Mouse (Mus musculus) hindbrain, embryonic 10.5 days (tissue): Measurements from ENCODE around the gene Kcnh1. TPM values are rescaled to one million over a fixed set of nuclear protein-coding genes. Genes with fewer than 3 reads are reported as not detected.

ENCODE experiments used
- DNase-seq: peaks from one replicate; pipeline ENCODE4 v3.0.0-alpha.2; 2017; ENCODE audit warnings: low spot score
- H3K27ac ChIP-seq: fragments of 300-500 bp; sonication (generic); 2 replicates; pipeline ENCODE4 v1.5.1; 2016; ENCODE audit warnings: mild to moderate bottlenecking, moderate library complexity
- H3K27me3 ChIP-seq: fragments of 300-500 bp; sonication (generic); 2 replicates; pipeline ENCODE4 v1.6.1; 2016; ENCODE audit warnings: mild to moderate bottlenecking; ENCODE audit not compliant: poor library complexity, insufficient read depth, severe bottlenecking
- H3K36me3 ChIP-seq: fragments of 300-500 bp; sonication (generic); 2 replicates; pipeline ENCODE4 v1.6.1; 2016; ENCODE audit warnings: mild to moderate bottlenecking, moderate library complexity
- H3K4me1 ChIP-seq: fragments of 300-500 bp; sonication (generic); replicated peaks from 2 replicates; pipeline ENCODE4 v1.6.1; 2016; ENCODE audit warnings: mild to moderate bottlenecking
- H3K4me3 ChIP-seq: fragments of 300-500 bp; sonication (generic); 2 replicates; pipeline ENCODE4 v1.5.1; 2016; ENCODE audit warnings: mild to moderate bottlenecking, moderate library complexity
- H3K9me3 ChIP-seq: fragments of 300-500 bp; sonication (generic); 2 replicates; pipeline ENCODE4 v1.6.1; 2016; ENCODE audit warnings: mild to moderate bottlenecking, moderate library complexity
- WGBS: fragments of 180-500 bp; shearing (Covaris S2); methylation state at CpG from one replicate; pipeline ENCODE4 v1.1.7; 2016; 5-methylcytosine and 5-hydroxymethylcytosine counted together
- polyA plus RNA-seq: library from polyadenylated mRNA; unstranded; fragments of >200 nt; fragmentation: Nextera tagmentation; extraction: Ambion mirVana; gene quantifications from 2 replicates; pipeline ENCODE4 v1.2.1, GENCODE M21; 2016

The Kcnh1 gene
- polyA plus RNA-seq, 1 experiment from 2014 or later: 0.84 TPM

DNA sequence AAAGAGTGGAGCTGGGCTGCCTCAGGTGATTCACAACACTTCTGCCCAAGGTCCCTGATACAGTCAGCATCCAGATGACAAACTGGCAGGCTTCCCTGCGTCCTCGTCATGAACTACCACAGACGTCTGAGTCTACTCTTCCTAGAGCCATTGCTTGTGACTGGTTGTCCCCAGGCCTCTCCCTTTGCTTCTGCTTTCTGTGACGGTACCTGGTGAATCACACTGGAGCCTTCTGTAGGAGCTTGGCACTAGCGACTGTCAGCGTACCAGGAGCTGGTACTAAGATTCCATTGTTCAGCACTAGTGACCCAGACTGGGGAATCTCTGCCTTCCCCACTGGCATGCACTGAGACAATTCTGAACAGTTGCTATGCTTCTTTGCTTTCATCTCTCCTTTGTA, 282.6 kb downstream of the Kcnh1 start:
- Histone ChIP-seq H3K4me1 (no peaks in the 10 kb centered on the region), H3K27me3 (no peaks in the 10 kb centered on the region), H3K36me3 (no peaks in the 10 kb centered on the region), H3K27ac (no peak overlapping the region), H3K9me3 (no peaks in the 10 kb centered on the region), H3K4me3 (no peak overlapping the region)
- 90% methylated on average over 6 of the region's 6 CpGs for WGBS
- DNase-seq: no peak

- Histone ChIP-seq H3K4me3 (no peak overlapping the region), H3K4me1 (no peaks in the 10 kb centered on the region), H3K36me3 (no peaks in the 10 kb centered on the region), H3K27me3 (no peaks in the 10 kb centered on the region), H3K27ac (no peak overlapping the region), H3K9me3 (no peaks in the 10 kb centered on the region)
- WGBS: 79% methylated on average over 7 of the region's 7 CpGs
- DNase-seq: no peak
Measured at GRCm38 (mm10) chr1:192476704-192477103, 286.1 kb downstream of the Kcnh1 start.

- no peaks in the 10 kb centered on the region for H3K36me3 ChIP-seq
- H3K4me1 ChIP-seq: no peaks in the 10 kb centered on the region
- 84% methylated on average over 6 of the region's 6 CpGs for WGBS
- H3K27me3 ChIP-seq: no peaks in the 10 kb centered on the region
- no peaks in the 10 kb centered on the region for H3K9me3 ChIP-seq
- no peak overlapping the region for H3K27ac ChIP-seq
- DNase-seq: no peak
- H3K4me3 ChIP-seq: no peak overlapping the region
Measured at GRCm38 (mm10) chr1:192477556-192477955, 287.0 kb downstream of the Kcnh1 start.

DNA sequence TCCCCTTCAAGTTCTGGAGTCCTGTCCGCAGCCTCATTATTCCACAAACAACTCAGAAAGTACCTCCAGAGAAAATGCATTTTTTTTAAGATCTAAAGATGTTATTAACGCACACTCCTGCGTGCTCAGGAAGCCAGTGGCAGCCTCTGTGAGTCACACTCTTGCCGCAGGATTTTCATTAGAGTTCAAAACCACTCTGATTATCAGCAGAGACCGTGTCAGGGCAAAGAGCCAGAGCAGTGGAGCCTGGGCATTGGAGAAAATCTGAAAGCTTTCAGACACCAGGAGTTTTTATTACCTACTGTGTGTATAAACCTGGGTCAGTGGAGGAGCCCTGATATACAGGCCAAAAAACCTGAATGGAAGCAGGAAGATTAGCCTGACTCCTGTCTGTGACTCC, 287.6 kb downstream of the Kcnh1 start:
- Histone ChIP-seq H3K27ac (no peak overlapping the region), H3K9me3 (no peaks in the 10 kb centered on the region), H3K4me3 (no peak overlapping the region), H3K36me3 (no peaks in the 10 kb centered on the region), H3K4me1 (no peaks in the 10 kb centered on the region), H3K27me3 (no peaks in the 10 kb centered on the region)
- WGBS: 87% methylated on average over 5 of the region's 5 CpGs
- DNase-seq: no peak

DNA sequence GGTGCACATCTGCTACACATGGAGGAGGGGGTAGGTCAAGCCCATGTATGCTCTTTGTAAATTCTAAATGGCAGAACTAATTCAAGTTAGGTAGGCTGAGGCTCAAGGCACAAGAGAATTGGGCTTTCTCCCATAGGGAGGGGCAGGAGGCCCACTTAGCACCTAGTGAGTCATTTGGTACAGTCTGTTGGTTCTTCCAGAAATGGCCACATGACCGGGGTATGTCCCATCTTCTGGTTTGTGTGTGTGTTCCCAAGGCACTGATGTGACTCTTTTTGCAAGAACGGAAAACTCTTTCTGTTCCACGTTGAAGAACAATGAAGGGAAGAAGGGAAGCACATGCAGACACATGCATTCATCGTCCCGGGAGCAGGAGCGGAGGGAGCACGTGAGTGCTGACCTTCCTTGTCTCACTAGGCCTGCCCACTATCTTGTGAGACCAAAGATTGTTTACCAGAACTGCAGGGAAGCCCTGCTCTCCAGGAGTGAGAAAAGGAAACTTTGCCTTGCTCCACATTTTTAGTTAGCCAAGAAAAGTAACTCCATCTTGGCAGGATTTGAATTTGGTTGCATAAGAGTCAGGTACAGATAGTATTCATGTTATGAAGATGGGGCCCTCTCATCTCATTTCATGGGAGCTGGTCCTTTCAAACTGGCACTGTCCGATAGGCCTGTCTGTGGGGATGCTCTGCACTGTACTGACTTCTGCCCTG, 289.7 kb downstream of the Kcnh1 start:
- H3K27me3 ChIP-seq: no peaks in the 10 kb centered on the region
- H3K27ac ChIP-seq: no peak overlapping the region
- H3K9me3 ChIP-seq: no peaks in the 10 kb centered on the region
- no peaks in the 10 kb centered on the region for H3K36me3 ChIP-seq
- DNase-seq: no peak
- H3K4me1 ChIP-seq: no peaks in the 10 kb centered on the region
- WGBS: 87% methylated on average over 8 of the region's 8 CpGs
- no peak overlapping the region for H3K4me3 ChIP-seq

DNA sequence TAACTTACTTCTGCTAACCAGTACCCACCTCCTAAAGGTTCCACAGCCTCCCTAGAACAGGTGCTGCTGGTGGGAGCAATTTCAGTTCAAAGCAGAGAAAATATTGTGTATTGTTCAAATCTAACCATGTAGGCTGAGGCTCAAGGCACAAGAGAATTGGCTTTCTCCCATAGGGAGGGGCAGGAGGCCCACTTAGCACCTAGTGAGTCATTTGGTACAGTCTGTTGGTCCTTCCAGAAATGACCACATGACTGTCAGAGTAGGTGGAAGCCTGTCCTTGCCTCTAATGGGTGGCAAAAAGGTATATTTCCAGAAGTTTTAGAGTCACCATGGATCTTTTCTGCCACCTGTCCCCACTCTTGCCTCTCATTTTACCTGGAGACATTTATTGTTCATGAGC, 290.9 kb downstream of the Kcnh1 start:
- no peak for DNase-seq
- Histone ChIP-seq H3K4me3 (no peak overlapping the region), H3K27ac (no peak overlapping the region), H3K36me3 (no peaks in the 10 kb centered on the region), H3K4me1 (no peaks in the 10 kb centered on the region), H3K9me3 (no peaks in the 10 kb centered on the region), H3K27me3 (no peaks in the 10 kb centered on the region)

DNA sequence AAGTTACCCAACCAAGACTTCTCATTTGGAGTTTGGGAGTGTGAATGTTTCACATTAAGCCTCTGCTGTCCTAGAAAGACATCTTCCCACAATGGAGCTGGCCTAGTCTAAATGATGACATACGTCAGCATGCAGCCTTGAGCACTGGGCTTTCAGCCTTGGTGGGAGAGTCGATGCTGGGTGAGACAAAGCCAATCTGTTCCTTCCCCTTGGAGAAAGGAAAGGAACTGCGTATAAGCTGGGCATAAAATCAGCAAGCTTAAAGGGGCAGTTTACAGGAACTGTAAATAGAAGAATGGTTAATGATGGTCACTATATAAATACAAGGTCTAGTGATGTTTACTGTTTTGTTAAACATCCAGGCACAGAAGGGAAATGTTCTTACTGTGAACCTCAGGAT, 294.5 kb downstream of the Kcnh1 start:
- Histone ChIP-seq H3K4me1 (peaks cover 6% of the 10 kb centered on the region; the same call in 1 of the 2 replicates), H3K9me3 (no peaks in the 10 kb centered on the region), H3K4me3 (no peak overlapping the region), H3K27me3 (no peaks in the 10 kb centered on the region), H3K27ac (no peak overlapping the region), H3K36me3 (no peaks in the 10 kb centered on the region)
- WGBS: 86% methylated on average over 3 of the region's 3 CpGs
- no peak for DNase-seq

DNA sequence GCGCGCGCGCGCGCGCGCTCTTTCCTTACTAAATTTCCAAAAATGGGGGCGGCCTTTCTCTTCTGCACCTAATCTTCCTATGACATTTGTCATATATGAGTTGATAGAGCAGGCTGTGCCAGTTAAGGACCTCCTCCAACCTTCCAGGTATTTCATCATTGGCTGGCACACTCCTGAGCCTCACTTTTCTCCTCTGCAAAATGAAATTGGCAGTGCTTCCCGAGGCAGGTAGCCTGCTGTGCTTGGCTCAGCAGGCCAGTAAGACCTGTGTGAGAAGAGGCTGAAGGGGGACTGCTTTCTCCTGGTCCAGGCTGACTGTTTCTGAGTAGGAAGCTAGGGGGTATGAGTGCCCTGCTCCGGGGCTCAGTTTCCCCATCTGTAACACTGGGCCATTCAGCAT, 297.0 kb downstream of the Kcnh1 start:
- no peak overlapping the region for H3K4me3 ChIP-seq
- no peaks in the 10 kb centered on the region for H3K27me3 ChIP-seq
- H3K36me3 ChIP-seq: no peaks in the 10 kb centered on the region
- H3K4me1 ChIP-seq: peaks cover 6% of the 10 kb centered on the region; the same call in 1 of the 2 replicates
- no peaks in the 10 kb centered on the region for H3K9me3 ChIP-seq
- H3K27ac ChIP-seq: no peak overlapping the region
- DNase-seq: no peak
- WGBS: 93% methylated on average over 11 of the region's 11 CpGs

DNA sequence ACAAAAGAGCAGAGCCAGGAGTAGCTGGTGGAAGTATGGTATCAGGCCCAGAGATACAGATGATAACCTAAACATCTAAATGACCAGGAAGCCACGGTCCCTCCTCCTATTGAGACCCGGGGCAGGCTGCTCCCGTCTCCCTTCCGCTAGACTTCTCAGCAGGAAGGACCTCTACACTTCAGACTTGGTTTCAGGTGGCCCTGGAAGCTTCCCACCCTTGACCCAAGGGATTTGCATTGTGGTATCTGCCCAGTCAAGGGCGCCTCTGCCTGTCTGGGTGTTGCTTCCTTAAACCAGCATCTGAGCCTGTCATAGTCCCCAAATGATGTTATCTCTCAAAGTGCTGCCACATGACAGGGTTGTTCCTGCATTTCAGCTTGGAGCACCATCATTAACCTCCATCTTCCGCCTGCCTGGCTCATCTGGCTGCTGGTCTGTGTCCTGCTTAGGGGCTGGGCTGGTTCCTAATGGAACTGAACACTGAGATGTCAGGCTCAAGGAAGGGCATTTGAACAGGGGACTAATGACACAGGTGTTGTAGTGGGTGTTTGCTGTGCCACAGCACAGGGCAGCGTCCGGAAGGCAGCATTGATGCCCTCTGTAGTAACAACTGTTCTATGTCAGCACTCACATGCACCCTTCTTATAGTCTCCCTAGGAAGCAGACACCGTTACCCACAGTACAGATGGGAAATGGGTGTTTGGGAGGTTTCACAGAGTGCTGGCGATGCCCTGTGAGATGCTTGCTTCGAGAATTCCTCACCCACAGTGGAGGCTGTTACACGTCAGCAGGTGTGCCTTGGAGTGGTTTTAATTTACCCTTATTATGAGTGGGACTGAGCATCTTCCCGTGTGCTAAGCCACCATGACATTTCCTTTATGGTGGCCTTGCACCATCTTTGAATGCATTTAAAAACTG, 299.6 kb downstream of the Kcnh1 start:
- 79% methylated on average over 13 of the region's 13 CpGs for WGBS

GRCm38 (mm10) chr1:192497505-192497904, 306.9 kb downstream of the Kcnh1 start:
- DNase-seq: no peak
- no peaks in the 10 kb centered on the region for H3K36me3 ChIP-seq
- WGBS: 88% methylated on average over 2 of the region's 2 CpGs

More for the DNA sequence above, 299.6 kb downstream of the Kcnh1 start:
- Histone ChIP-seq H3K4me1 (peaks cover 6% of the 10 kb centered on the region; the same call in 1 of the 2 replicates), H3K27ac (no peak overlapping the region), H3K36me3 (no peaks in the 10 kb centered on the region), H3K27me3 (no peaks in the 10 kb centered on the region), H3K9me3 (no peaks in the 10 kb centered on the region), H3K4me3 (no peak overlapping the region)
- no peak for DNase-seq

DNA sequence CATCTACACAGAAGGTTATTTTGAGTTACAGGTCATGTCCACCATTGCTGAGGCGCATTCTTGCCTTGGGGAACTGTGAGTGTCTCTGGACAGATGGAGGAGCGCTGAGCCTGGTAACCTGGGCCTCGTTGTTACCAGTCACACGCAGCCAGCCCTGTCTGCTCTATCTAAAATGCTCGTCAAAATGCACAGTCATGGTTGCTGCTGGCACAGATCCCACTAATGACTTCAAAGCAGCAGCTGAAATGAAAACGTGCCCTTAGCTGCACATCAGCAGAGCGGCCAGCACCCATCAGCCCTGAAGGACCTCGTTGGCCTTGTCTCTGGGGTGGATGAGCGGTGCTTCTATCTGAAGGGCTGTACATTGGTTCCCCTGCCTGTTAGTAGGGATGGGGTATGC, 311.4 kb downstream of the Kcnh1 start:
- 88% methylated on average over 9 of the region's 9 CpGs for WGBS
- DNase-seq: no peak
- no peaks in the 10 kb centered on the region for H3K36me3 ChIP-seq

More at GRCm38 (mm10) chr1:192497505-192497904, 306.9 kb downstream of the Kcnh1 start:
- no peak overlapping the region for H3K4me3 ChIP-seq
- no peak overlapping the region for H3K27ac ChIP-seq
- H3K4me1 ChIP-seq: no peaks in the 10 kb centered on the region
- H3K27me3 ChIP-seq: no peaks in the 10 kb centered on the region
- H3K9me3 ChIP-seq: no peaks in the 10 kb centered on the region

GRCm38 (mm10) chr1:192502835-192503234, 312.3 kb downstream of the Kcnh1 start:
- no peak overlapping the region for H3K27ac ChIP-seq
- H3K36me3 ChIP-seq: no peaks in the 10 kb centered on the region
- H3K4me3 ChIP-seq: no peak overlapping the region
- no peaks in the 10 kb centered on the region for H3K27me3 ChIP-seq
- H3K4me1 ChIP-seq: no peaks in the 10 kb centered on the region
- DNase-seq: no peak
- no peaks in the 10 kb centered on the region for H3K9me3 ChIP-seq

More for the DNA sequence above, 311.4 kb downstream of the Kcnh1 start:
- no peak overlapping the region for H3K27ac ChIP-seq
- H3K4me3 ChIP-seq: no peak overlapping the region
- no peaks in the 10 kb centered on the region for H3K9me3 ChIP-seq
- H3K4me1 ChIP-seq: no peaks in the 10 kb centered on the region
- no peaks in the 10 kb centered on the region for H3K27me3 ChIP-seq

DNA sequence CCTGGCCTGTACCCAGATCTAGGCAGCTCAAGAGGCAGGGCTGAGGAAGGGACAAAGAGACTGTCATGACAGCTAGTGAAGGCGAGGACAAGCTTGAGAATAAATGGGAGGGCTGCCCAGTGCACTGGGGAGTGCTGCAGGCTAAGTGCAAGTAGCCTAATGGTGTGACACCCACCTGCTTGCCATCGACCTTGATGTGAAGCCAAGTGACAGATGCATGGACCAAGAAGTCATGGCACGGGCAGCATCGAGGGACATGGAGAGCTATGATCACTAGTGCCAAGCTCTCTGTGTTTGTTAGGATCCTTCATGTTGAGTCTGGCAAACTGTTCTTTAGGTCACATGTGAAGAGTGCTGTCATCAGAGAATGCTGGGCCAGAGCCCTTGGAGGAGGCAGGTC, 313.1 kb downstream of the Kcnh1 start:
- Histone ChIP-seq H3K27me3 (no peaks in the 10 kb centered on the region), H3K27ac (no peak overlapping the region), H3K9me3 (no peaks in the 10 kb centered on the region), H3K4me3 (no peak overlapping the region), H3K36me3 (no peaks in the 10 kb centered on the region), H3K4me1 (no peaks in the 10 kb centered on the region)
- DNase-seq: no peak
- WGBS: 90% methylated on average over 4 of the region's 4 CpGs
